Mouse (Mus musculus): ENCODE data around the gene Myo1b. TPM values are rescaled to one million over a fixed set of nuclear protein-coding genes. Genes with fewer than 3 reads are reported as not detected.
"Not testable (repeated sequence)": the region's sequence is repeated elsewhere in the genome, so short reads cannot be mapped to it uniquely, and the experiment has no call there.

Gene Myo1b
- polyA plus RNA-seq, 1 experiment, result 20.0 TPM

GRCm38 (mm10) chr1:51897160-51897572, 18.7 kb downstream of the Myo1b start:
- DNase-seq (ENCODE audit: extremely low spot score in 1 of 2, low spot score in 1 of 2), result no peak

GRCm38 (mm10) chr1:51895961-51896360, 19.9 kb downstream of the Myo1b start:
- DNase-seq (ENCODE audit: extremely low spot score in 1 of 2, low spot score in 1 of 2), result no peak

- DNase-seq (ENCODE audit: extremely low spot score in 1 of 2, low spot score in 1 of 2), result no peak
Observed at GRCm38 (mm10) chr1:51894721-51895120, 21.1 kb downstream of the Myo1b start.

- DNase-seq (ENCODE audit: extremely low spot score in 1 of 2, low spot score in 1 of 2), result no peak
Observed at GRCm38 (mm10) chr1:51893521-51894355, 22.1 kb downstream of the Myo1b start.

GRCm38 (mm10) chr1:51892005-51892404, 23.9 kb downstream of the Myo1b start:
- no peak for DNase-seq (ENCODE audit: extremely low spot score in 1 of 2, low spot score in 1 of 2)

GRCm38 (mm10) chr1:51888046-51888813, 27.6 kb downstream of the Myo1b start:
- no peak for DNase-seq (ENCODE audit: extremely low spot score in 1 of 2, low spot score in 1 of 2)

- DNase-seq (ENCODE audit: extremely low spot score in 1 of 2, low spot score in 1 of 2), result no peak
Observed at GRCm38 (mm10) chr1:51885356-51885983, 30.4 kb downstream of the Myo1b start.

GRCm38 (mm10) chr1:51883211-51883610, 32.7 kb downstream of the Myo1b start:
- no peak for DNase-seq (ENCODE audit: extremely low spot score in 1 of 2, low spot score in 1 of 2)

- DNase-seq (ENCODE audit: extremely low spot score in 1 of 2, low spot score in 1 of 2), result no peak
Observed at GRCm38 (mm10) chr1:51882752-51883151, 33.1 kb downstream of the Myo1b start.

GRCm38 (mm10) chr1:51879927-51880814, 35.7 kb downstream of the Myo1b start:
- DNase-seq (ENCODE audit: extremely low spot score in 1 of 2, low spot score in 1 of 2), result peak in 1 of 2 experiments; percentile 52

- no peak for DNase-seq (ENCODE audit: extremely low spot score in 1 of 2, low spot score in 1 of 2)
Observed at GRCm38 (mm10) chr1:51879333-51879770, 36.5 kb downstream of the Myo1b start.

GRCm38 (mm10) chr1:51875462-51876225, 40.2 kb downstream of the Myo1b start:
- peak in 1 of 2 experiments; percentile 41 for DNase-seq (ENCODE audit: extremely low spot score in 1 of 2, low spot score in 1 of 2)

- DNase-seq (ENCODE audit: extremely low spot score in 1 of 2, low spot score in 1 of 2), result no peak
Observed at GRCm38 (mm10) chr1:51872493-51873261, 43.2 kb downstream of the Myo1b start.

GRCm38 (mm10) chr1:51871234-51871633, 44.6 kb downstream of the Myo1b start:
- not testable (repeated sequence) for DNase-seq (ENCODE audit: extremely low spot score in 1 of 2, low spot score in 1 of 2)

GRCm38 (mm10) chr1:51862828-51863421, 52.9 kb downstream of the Myo1b start:
- no peak for DNase-seq (ENCODE audit: extremely low spot score in 1 of 2, low spot score in 1 of 2)

- DNase-seq (ENCODE audit: extremely low spot score in 1 of 2, low spot score in 1 of 2), result peak; percentile 47 to 49
Observed at GRCm38 (mm10) chr1:51860837-51861236, 55.0 kb downstream of the Myo1b start.

- no peak for DNase-seq (ENCODE audit: extremely low spot score in 1 of 2, low spot score in 1 of 2)
Observed at GRCm38 (mm10) chr1:51856946-51857345, 58.9 kb downstream of the Myo1b start.

GRCm38 (mm10) chr1:51856245-51856915, 59.5 kb downstream of the Myo1b start:
- DNase-seq (ENCODE audit: extremely low spot score in 1 of 2, low spot score in 1 of 2), result no peak

Measured in frontal cortex, adult 2 months (tissue).